Mouse (Mus musculus): ENCODE results near the gene Rnf115. TPM values are rescaled to one million over a fixed set of nuclear protein-coding genes. Genes with fewer than 3 reads are reported as not detected.
A peak's percentile ranks its signal among the peaks of the same experiment; 100 is the strongest.

Gene Rnf115
- polyA plus RNA-seq, 1 experiment from 2014 or later: 63.8 TPM

GRCm38 (mm10) chr3:96696198-96696765 is 31.2 kb upstream of the Rnf115 start, which contains the start of gene Pias3:
Gene Pias3, plus strand, starts transcription at chr3:96696384.
- under 1% methylated on average over 35 of the region's 35 CpGs for WGBS
- H3K4me3 ChIP-seq: peak within 1 kb of the TSS; percentile 79
- no peaks in the 10 kb centered on the region for H3K27me3 ChIP-seq (ENCODE audit: insufficient read depth, poor library complexity, severe bottlenecking)
- peaks cover 20% of the 10 kb centered on the region for H3K36me3 ChIP-seq
- DNase-seq (ENCODE audit: low spot score): peak; percentile 86
- no peaks in the 10 kb centered on the region for H3K9me3 ChIP-seq
- peak within 1 kb of the TSS; percentile 96 for H3K27ac ChIP-seq
- peaks cover 39% of the 10 kb centered on the region for H3K4me1 ChIP-seq (replicated peaks)

GRCm38 (mm10) chr3:96696766-96697732 is 30.4 kb upstream of the Rnf115 start:
- Histone ChIP-seq H3K4me1 (replicated peaks) (peaks cover 42% of the 10 kb centered on the region), H3K36me3 (peaks cover 28% of the 10 kb centered on the region), H3K9me3 (no peaks in the 10 kb centered on the region), H3K4me3 (peak overlapping the region; percentile 79), H3K27ac (peak overlapping the region; percentile 96), H3K27me3 (ENCODE audit: insufficient read depth, poor library complexity, severe bottlenecking) (no peaks in the 10 kb centered on the region)
- WGBS: under 1% methylated on average over 85 of the region's 85 CpGs
- DNase-seq (ENCODE audit: low spot score): peak; percentile 90

GRCm38 (mm10) chr3:96698993-96699690 is 28.3 kb upstream of the Rnf115 start:
- H3K9me3 ChIP-seq: no peaks in the 10 kb centered on the region
- no peaks in the 10 kb centered on the region for H3K27me3 ChIP-seq (ENCODE audit: insufficient read depth, poor library complexity, severe bottlenecking)
- WGBS: 55% methylated on average over 19 of the region's 19 CpGs
- H3K4me3 ChIP-seq: no peak overlapping the region
- H3K27ac ChIP-seq: 0 out of 2 replicates have a peak overlapping the region, but pooled peaks have one; percentile 29
- peaks cover 48% of the 10 kb centered on the region for H3K36me3 ChIP-seq
- no peak for DNase-seq (ENCODE audit: low spot score)
- peaks cover 39% of the 10 kb centered on the region for H3K4me1 ChIP-seq (replicated peaks)

GRCm38 (mm10) chr3:96700376-96700775 is 27.1 kb upstream of the Rnf115 start:
- Histone ChIP-seq H3K9me3 (no peaks in the 10 kb centered on the region), H3K36me3 (peaks cover 60% of the 10 kb centered on the region)

GRCm38 (mm10) chr3:96701003-96701402 is 26.5 kb upstream of the Rnf115 start:
- Histone ChIP-seq H3K4me3 (no peak overlapping the region), H3K36me3 (peaks cover 66% of the 10 kb centered on the region), H3K4me1 (replicated peaks) (peaks cover 30% of the 10 kb centered on the region), H3K27me3 (ENCODE audit: insufficient read depth, poor library complexity, severe bottlenecking) (no peaks in the 10 kb centered on the region), H3K9me3 (no peaks in the 10 kb centered on the region), H3K27ac (no peak overlapping the region)
- DNase-seq (ENCODE audit: low spot score): no peak
- WGBS: 86% methylated on average over 4 of the region's 4 CpGs

More at GRCm38 (mm10) chr3:96700376-96700775, 27.1 kb upstream of the Rnf115 start:
- Histone ChIP-seq H3K4me1 (replicated peaks) (peaks cover 37% of the 10 kb centered on the region), H3K27me3 (ENCODE audit: insufficient read depth, poor library complexity, severe bottlenecking) (no peaks in the 10 kb centered on the region), H3K27ac (no peak overlapping the region), H3K4me3 (no peak overlapping the region)
- no peak for DNase-seq (ENCODE audit: low spot score)
- WGBS: 59% methylated on average over 7 of the region's 7 CpGs

- H3K4me1 ChIP-seq (replicated peaks): peaks cover 16% of the 10 kb centered on the region
- no peak overlapping the region for H3K4me3 ChIP-seq
- no peak overlapping the region for H3K27ac ChIP-seq
- peaks cover 18% of the 10 kb centered on the region for H3K27me3 ChIP-seq (ENCODE audit: insufficient read depth, poor library complexity, severe bottlenecking)
- WGBS: 68% methylated on average over 11 of the region's 11 CpGs
- H3K9me3 ChIP-seq: no peaks in the 10 kb centered on the region
- DNase-seq (ENCODE audit: low spot score): no peak
- peaks cover 67% of the 10 kb centered on the region for H3K36me3 ChIP-seq
These were observed 22.7 kb upstream of the Rnf115 start for GRCm38 (mm10) chr3:96704778-96705177.

- DNase-seq (ENCODE audit: low spot score): no peak
- H3K4me1 ChIP-seq (replicated peaks): peaks cover 15% of the 10 kb centered on the region
- 91% methylated on average over 11 of the region's 11 CpGs for WGBS
- H3K27ac ChIP-seq: no peak overlapping the region
- H3K27me3 ChIP-seq (ENCODE audit: insufficient read depth, poor library complexity, severe bottlenecking): peaks cover 18% of the 10 kb centered on the region
- peaks cover 67% of the 10 kb centered on the region for H3K36me3 ChIP-seq
- no peaks in the 10 kb centered on the region for H3K9me3 ChIP-seq
- H3K4me3 ChIP-seq: no peak overlapping the region
These were observed 21.2 kb upstream of the Rnf115 start for GRCm38 (mm10) chr3:96706217-96706616.

- peaks cover 67% of the 10 kb centered on the region for H3K36me3 ChIP-seq
- H3K27ac ChIP-seq: no peak overlapping the region
- peaks cover 18% of the 10 kb centered on the region for H3K27me3 ChIP-seq (ENCODE audit: insufficient read depth, poor library complexity, severe bottlenecking)
- H3K4me3 ChIP-seq: no peak overlapping the region
- H3K9me3 ChIP-seq: no peaks in the 10 kb centered on the region
- 74% methylated on average over 7 of the region's 7 CpGs for WGBS
- H3K4me1 ChIP-seq (replicated peaks): peaks cover 12% of the 10 kb centered on the region
- no peak for DNase-seq (ENCODE audit: low spot score)
These were observed 20.5 kb upstream of the Rnf115 start for GRCm38 (mm10) chr3:96706984-96707383.

- Histone ChIP-seq H3K36me3 (peaks cover 68% of the 10 kb centered on the region), H3K4me1 (replicated peaks) (peaks cover 11% of the 10 kb centered on the region), H3K4me3 (peak within 1 kb of the TSS; percentile 66), H3K27me3 (ENCODE audit: insufficient read depth, poor library complexity, severe bottlenecking) (peaks cover 18% of the 10 kb centered on the region), H3K9me3 (no peaks in the 10 kb centered on the region), H3K27ac (peak within 1 kb of the TSS; percentile 82)
- DNase-seq (ENCODE audit: low spot score): peak; percentile 81
- WGBS: 6% methylated on average over 42 of the region's 42 CpGs
These were observed 19.4 kb upstream of the Rnf115 start, which contains the start of gene Nudt17 for GRCm38 (mm10) chr3:96707903-96708683. Gene Nudt17, minus strand, starts transcription at chr3:96708562.

GRCm38 (mm10) chr3:96708684-96709064 is 18.8 kb upstream of the Rnf115 start:
- H3K4me3 ChIP-seq: peak overlapping the region; percentile 66; the same call in 1 of the 2 replicates

GRCm38 (mm10) chr3:96714286-96714685 is 13.2 kb upstream of the Rnf115 start:
- H3K27ac ChIP-seq: no peak overlapping the region
- peaks cover 4% of the 10 kb centered on the region; the same call in 1 of the 2 replicates for H3K4me1 ChIP-seq (replicated peaks)
- H3K4me3 ChIP-seq: no peak overlapping the region
- H3K36me3 ChIP-seq: peaks cover 93% of the 10 kb centered on the region
- WGBS: 90% methylated on average over 5 of the region's 5 CpGs
- no peaks in the 10 kb centered on the region for H3K9me3 ChIP-seq
- DNase-seq (ENCODE audit: low spot score): no peak
- H3K27me3 ChIP-seq (ENCODE audit: insufficient read depth, poor library complexity, severe bottlenecking): no peaks in the 10 kb centered on the region

More at GRCm38 (mm10) chr3:96708684-96709064, 18.8 kb upstream of the Rnf115 start:
- Histone ChIP-seq H3K27ac (no peak overlapping the region), H3K4me1 (replicated peaks) (peaks cover 11% of the 10 kb centered on the region), H3K9me3 (no peaks in the 10 kb centered on the region), H3K36me3 (peaks cover 68% of the 10 kb centered on the region), H3K27me3 (ENCODE audit: insufficient read depth, poor library complexity, severe bottlenecking) (peaks cover 18% of the 10 kb centered on the region)
- 45% methylated on average over 2 of the region's 2 CpGs for WGBS
- DNase-seq (ENCODE audit: low spot score): no peak

GRCm38 (mm10) chr3:96715854-96716253 is 11.6 kb upstream of the Rnf115 start:
- no peaks in the 10 kb centered on the region for H3K9me3 ChIP-seq
- no peak overlapping the region for H3K27ac ChIP-seq
- no peak for DNase-seq (ENCODE audit: low spot score)
- H3K27me3 ChIP-seq (ENCODE audit: insufficient read depth, poor library complexity, severe bottlenecking): no peaks in the 10 kb centered on the region
- peaks cover 8% of the 10 kb centered on the region; the same call in 1 of the 2 replicates for H3K4me1 ChIP-seq (replicated peaks)
- 80% methylated on average over 2 of the region's 2 CpGs for WGBS
- peaks cover 92% of the 10 kb centered on the region for H3K36me3 ChIP-seq
- H3K4me3 ChIP-seq: no peak overlapping the region

Data from hindbrain, embryonic 10.5 days (tissue).